Mouse (Mus musculus): ENCODE results near the gene Rabggta.

The Rabggta gene

DNA sequence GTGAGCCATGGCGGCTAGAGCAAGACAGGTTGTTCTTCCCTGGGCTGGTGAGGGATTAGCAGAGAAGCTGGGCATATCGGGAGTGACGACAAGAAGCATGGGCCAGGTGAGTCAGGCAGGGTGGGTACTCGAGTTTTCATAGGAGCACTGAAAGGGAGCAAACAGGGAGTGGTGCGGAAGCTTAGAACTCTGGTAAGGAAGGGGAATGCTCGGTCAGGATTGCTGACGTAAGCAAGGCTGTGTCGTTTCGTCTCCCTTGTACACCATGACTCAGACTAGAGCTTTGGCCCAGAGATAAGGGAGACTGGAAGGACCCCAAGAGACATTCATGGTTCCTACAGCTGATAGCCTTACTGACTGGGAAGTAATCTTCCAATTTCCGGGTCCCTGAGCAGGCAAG is 11.8 kb upstream of the Rabggta start:
- no peak for DNase-seq (ENCODE audit: low read depth, low spot score)

DNA sequence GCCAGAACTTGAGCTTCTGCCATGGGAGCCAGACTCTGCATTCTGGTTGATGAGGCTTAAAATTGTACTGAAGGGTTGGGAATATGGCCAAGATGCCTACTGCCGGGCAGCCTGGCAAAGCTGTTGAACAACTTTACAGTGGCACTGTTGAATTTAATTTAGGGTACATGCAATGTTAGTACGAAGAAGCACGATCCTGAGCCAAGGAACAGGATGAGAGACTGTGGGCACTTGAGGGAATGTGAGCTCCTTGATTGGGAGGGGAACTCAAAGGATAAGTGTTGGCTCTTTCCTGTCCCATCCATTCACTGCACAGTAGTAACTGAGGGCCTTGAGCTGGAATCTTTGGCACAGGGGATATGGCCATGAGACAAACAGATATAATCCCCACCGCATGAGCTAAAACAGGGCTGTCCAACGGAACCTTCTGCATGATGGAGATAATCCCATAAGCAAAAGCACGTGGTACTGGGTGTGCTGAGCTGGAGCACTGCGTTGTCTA is 8.5 kb upstream of the Rabggta start:
- no peak for DNase-seq (ENCODE audit: low read depth, low spot score)

DNA sequence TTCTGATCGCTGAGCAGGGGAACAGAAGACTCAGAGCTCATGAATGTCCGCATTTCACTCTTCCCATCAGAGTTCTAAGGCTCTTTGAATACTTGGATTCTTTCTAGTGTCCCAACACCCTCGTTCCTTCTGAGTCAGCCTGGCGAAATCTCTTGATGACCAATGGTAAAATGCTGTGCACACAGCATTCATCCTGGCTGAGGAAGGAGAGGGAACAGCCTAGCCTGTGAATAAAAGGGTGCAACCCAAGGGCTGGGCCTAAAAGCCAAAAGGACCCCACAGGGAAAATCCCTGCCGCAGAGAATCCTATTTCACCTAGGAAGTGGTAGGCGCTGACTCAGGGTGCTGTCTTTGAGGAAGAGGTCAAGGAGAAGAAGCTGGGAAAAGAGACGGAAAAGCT is 8.1 kb upstream of the Rabggta start:
- DNase-seq (ENCODE audit: low read depth, low spot score), result no peak

DNA sequence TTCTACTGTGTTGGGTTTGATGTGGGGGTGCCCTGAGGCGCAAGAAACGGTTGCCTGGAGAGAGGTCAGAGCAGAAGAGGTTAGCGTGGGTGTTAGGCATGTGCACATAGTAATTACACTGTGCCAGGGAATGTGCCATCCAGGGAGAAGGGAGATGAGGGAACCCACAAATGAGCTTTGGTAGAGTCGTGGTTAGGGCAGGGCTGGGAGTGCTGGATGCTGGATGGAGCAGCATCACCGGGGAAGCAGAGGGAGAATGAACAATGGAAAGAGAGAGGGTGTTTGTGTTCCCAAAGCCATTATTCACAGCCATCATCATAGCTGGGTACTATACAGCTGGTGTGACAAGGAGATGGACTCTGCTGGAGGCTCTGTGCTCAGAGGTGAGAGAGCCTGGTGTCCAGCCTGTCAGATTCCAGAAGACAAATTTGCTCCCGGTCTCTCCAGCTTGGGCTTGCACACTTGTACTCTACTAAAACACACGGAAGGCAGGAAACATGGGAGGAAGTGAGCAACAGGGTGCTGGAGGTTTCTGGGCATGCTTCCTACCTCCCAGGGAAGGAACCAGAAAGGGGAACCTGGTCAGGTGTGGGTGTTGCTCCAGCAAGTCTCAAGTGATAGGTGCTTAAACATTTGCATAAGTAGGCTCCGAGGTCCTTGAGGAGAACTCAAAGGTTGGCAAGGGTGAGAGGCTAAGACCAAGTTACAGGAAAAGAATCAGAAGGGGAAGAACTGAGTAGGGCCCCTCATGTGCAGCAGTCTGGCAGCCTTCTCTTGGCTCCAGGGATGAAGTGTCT is 6.0 kb upstream of the Rabggta start:
- no peak for DNase-seq (ENCODE audit: low read depth, low spot score)

DNA sequence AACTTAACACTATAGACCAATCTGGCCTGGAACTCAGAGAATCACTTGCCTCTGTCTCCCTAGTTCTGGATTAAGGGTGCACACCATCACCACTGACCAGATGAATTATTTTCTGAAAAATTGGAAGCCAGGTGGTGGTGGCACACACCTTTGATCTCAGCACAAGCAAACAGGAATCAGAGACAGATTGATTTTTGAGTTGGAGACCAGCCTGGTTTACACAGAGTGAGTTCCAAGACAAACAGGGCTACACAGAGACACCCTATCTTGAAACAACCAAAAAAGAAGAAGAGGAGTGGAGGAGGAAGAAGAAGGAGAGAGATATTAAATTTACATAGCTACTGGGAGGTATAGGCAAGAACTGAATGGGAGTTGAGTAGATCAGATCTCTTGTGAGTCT is 4.2 kb upstream of the Rabggta start:
- DNase-seq (ENCODE audit: low read depth, low spot score), result no peak

DNA sequence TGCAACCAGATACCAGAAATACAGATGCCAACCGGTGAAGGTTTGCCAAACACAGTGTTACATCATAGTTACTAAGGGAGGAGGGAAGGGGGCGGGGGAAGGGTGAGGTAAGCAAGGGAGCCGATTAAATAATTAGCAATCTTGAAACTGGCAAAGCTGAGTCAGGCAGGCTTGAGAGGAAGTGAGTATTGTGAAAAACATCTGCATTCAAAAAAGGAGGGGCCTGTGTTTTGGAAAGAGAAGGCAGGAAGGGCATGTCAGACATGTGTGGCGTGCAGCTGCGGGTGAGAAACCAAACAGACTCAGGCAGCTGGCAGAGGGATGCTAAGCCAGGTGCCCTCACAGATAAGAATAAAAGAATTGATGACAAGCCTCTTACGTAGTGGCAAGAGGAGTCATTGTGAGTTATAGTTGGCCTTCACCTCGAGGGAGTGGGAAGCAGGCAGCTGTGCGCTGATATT is 2.4 kb upstream of the Rabggta start:
- DNase-seq (ENCODE audit: low read depth, low spot score), result peak; percentile 92

DNA sequence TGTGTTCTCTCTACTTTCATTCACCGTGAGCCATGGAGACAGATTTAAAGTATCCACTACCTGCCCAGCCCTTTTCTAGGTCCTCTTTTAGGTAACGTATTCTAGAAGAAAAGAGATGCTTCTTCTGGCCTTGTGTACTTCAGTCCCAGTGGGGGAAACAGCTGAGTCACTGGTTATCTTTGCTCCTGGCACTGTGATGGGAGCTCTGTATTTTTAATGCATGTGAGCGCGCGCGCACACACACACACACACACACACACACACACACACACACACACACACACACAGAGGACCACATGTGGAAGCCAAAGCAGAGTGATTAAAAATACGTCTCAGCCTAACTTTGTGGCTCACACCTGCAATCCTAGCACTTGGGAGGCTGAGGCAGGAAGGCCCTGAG is 1.4 kb upstream of the Rabggta start:
- DNase-seq (ENCODE audit: low read depth, low spot score), result no peak

DNA sequence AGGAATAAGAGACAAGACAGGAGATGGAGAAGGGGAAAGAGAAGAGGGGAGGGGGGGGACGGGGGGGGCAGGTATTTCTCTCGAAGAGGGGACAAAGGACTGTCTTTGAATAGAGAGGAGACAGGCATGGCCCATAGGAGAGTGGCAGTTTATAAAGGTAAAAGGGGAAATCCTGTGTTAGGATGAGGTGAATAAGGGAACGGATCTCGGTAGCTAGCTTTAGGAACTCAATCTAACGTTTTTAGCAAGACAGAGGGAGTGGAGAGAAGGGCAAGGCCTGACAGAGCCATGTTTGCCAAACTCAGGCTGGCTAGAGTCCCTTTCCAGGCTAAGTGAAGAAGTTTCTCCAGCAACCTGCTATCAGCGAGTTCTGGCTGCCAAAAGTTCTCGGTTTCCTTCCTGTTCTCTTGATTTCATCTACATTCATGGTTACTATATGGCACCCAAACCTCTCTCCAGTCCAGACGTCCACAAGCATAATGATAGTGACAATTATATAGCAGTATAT is 429 bp upstream of the Rabggta start:
- no peak for DNase-seq (ENCODE audit: low read depth, low spot score)

DNA sequence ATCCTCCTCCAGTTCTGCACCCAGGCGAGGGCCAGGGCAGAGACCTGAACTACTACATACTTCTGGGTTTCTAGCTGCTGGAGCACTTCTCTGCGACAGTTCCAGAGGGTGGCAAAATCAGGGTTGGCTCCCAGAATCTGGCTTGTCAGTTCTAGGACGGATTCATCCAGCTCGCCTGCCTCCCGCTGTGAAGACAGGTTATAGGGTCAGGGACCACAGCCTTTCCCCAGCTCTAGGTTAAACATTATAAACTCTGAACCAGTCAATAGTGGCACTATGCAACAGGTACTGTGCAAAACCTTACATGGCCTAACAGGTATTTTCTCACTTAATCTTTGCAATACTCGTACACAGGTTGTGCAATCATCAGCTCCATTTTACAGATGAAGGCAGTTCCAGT is 987 bp downstream of the Rabggta start:
- no peak for DNase-seq (ENCODE audit: low read depth, low spot score)

DNA sequence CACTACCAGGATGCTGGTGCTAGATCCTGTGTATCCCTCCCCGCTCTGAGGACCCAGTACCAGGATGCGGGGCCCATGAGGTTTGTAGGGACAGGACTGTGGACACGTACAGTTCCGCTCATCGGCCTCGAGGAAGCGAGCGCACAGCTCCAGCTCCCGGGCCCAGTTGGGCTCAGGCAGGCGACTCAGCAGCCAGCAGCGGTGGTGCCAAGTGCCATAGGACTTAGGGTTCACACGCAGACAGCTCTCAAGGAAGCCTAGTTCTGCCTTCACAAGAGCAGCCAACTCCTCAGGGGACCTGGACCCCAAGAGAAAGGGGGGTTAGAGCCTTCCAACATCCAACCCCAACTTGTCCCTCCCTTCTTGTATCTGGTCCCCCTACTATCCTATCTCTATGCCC is 1.4 kb downstream of the Rabggta start:
- no peak for DNase-seq (ENCODE audit: low read depth, low spot score)

DNA sequence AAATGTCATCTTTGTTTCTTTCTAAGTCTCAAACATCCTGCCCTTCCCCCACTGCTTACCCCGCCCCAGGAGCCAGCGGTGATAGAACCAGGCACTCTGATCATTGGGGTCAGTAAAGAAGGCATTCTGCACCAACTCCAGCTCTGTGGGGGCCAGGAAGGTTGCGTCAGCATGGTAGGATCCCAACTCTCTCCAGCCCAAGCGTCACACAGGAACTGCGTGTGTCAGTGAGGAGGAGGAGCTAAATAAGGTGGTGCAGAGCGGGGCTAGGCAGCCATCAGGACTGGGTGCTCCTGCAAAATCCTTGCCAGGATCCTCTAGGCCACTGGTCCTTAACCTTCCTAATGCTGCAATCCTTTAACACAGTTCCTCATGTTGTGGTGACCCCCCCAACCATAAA is 2.3 kb downstream of the Rabggta start:
- DNase-seq (ENCODE audit: low read depth, low spot score), result no peak

DNA sequence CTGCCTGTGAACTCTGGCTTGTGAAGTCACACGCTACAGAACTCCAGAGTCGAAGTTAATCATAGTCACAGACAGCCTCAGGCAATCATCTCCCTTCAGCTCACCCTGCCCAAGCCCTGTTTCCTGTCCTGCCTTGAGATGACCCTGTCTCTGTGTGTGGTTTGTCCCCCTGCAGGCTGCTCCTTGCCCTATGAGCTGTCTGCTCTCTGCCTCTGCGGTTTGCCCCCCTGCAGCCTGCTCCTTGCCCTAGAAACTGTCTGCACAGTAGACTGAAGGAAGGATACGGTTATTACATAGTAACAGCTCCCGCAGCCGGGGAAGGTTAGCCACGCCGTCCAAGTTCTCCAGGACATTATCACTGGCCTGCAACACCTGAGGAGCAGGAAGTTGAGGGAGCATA is 5.2 kb downstream of the Rabggta start:
- no peak for DNase-seq (ENCODE audit: low read depth, low spot score)

DNA sequence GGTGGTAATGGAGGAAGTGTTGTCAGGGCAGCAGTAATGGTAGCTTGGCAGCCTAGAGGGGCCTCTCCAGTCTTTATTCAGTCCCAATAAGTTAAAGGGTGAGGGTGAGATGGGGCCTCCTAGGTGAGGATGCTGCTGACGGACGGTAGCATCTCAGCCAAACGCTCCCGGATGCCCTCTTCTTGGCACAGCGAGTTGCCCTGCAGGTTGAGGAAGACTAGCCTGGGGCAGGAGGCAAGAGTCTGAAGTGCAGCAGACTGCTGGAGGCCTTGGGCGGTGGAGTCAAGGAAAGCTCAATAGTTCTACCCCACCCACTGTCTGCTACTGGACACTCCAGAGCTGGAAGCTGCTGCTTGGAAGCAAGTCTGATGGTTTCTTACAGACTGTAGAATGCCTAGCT is 5.8 kb downstream of the Rabggta start:
- DNase-seq (ENCODE audit: low read depth, low spot score), result no peak

DNA sequence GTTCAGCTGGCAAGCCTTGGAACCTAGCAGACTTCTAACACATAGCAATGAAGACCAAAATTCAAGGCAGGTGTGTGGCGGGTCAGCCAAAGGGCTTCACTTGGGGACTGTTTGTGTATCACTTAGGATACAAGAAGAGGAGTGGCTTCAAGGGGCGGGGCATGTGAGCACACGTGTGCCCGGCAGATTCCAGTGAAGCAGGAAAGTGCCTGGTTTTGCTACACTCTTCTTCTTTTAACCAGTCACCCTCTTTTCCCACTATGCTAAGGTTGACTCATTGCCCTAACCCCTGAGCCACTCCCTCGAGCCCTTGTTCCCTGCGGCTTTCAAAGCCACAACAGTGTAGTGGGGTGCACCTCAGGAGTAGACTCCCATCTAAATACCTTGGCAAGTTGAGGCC is 7.2 kb downstream of the Rabggta start:
- DNase-seq (ENCODE audit: low read depth, low spot score), result peak; percentile 13

DNA sequence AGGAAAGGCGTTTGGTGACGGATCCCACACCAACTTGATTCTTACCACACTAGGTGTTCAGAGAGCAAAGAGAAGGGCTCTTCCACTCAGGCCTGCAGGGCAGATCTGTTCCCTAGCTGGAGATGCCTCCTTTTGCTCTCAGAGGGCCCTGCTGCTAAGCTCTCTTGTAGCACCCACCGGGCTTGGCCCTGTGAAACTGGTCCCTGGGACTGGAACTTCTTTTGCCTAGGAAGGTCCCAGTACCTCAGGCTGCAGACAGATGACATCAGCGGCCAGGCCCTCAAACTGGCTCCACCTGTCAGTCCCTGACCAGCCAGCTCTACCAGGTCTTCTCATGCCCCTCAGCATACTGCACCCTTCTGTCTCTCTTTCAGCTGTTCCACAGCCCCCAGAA is 8.3 kb downstream of the Rabggta start, which contains the start of gene Tgm1:
Tgm1 (minus strand) TSS at position 198 of the 394 bp plus-strand sequence.
- DNase-seq (ENCODE audit: low read depth, low spot score), result no peak

DNA sequence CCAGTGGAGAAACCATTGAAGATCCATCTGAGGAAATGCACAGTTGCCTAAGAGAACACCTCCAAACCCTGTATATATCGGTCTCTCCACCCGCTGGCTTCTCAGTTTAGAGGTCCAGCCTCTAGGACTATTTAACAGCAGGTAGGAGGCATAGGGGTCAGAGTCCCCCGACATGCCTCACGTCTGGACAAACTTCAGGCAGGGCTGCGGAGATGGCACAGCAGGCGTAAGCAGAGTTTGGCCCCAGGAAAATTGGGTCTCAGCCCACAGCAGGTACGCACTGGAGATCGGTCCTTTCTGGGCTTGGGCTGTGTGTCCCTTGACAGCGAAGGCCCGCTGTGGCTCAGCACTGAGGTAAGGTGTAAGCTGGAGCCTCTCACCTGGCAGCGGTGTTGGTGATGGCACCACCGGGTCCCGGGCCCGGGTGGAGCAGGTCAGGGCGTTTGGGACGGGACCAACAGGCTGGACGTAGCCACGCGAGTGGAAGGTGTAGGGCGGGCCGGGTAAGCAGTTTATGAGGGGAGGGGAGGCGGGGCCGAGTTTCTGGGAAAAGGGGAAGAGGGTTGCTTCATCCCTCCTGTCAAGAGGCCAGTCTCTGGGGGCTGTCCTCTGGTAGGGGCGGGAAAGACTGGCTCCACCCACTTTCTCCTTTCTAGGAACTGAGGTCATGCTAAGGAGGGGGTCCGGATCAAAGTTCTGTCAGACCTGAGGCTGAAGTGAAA is 8.9 kb downstream of the Rabggta start:
- no peak for DNase-seq (ENCODE audit: low read depth, low spot score)

DNA sequence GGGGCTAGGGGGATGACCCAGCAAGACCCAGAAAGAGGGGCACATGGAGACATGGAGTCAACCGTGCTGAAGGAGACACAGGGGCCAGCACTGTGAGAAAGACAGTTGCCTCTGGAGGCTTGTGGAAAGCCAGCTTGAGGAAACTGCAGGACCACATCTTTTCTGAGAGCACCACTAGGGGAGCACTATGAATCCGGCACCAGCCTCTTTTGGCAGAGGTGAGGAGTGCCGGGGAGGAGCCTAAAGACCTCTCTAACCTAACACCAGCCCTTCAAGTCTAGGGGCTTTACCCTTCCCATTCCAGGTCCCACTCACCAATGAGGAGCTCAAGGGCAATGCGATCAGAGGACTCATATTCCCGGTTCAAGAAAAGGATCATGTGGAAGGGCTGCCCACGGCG is 10.3 kb downstream of the Rabggta start:
- no peak for DNase-seq (ENCODE audit: low read depth, low spot score)

DNA sequence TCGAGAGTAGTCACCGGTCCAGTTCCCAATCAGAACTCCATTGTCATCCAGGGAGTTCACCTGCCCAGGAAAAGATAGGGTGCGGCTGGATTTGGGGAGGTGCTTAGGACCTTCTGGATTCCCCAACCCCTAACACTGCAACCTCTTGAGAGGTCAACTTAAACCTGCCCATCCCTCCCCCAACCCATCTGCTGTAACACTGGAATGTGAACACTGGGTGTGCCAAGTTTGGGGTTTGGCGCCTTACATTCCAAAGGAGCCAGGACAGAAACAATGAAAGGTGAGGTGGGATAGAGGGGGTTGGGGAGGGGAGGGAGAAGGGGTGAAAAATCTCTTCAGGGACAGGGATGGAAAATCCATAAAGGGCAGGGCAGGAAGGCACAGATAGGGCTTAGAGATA is 12.6 kb downstream of the Rabggta start:
- no peak for DNase-seq (ENCODE audit: low read depth, low spot score)

DNA sequence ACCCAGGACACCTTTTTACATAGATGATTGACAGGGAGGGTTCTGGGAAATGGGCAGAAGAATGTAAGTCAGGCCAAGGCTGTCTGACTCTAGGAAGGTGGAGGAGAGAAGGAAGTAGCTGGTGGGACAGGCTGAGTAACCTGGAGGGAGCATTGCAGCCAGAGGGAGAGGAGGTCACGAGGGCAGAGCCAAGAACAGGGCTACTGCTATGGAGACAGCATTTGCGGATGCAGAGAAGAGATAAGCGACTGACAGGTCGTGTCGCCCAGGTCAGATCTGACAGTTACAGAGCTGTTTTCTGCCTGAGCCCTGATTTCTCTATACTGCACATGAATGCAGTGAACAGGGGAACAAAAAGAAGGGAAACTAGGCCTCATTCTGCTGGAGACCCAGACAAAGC is 14.7 kb downstream of the Rabggta start:
- DNase-seq (ENCODE audit: low read depth, low spot score), result no peak

DNA sequence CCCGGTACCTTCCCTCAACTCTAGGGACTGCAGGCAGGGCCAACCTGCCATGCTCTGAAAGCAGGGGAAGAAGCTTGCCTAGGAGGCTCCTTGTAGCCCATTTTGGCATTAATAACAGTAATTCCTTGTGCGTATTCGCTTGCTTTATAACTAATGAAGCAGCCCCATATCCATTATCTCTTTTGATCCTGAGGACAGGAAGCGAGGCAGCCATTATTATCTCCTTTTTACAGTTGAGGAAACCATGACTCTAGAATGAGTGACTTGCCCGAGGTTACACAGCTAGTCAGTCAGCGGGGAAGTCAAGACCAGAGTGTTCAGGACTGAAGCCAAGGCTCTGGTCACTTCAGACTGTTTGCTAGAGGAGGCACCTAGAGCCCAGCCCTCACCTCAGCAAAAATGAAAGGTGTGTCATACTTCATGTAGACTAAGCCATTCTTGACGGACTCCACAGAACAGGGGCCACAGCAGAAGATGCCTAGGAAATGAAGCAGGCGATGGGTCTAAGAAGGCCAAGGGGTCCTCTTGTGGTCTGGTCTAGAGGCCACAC is 15.9 kb downstream of the Rabggta start:
- DNase-seq (ENCODE audit: low read depth, low spot score), result no peak

DNA sequence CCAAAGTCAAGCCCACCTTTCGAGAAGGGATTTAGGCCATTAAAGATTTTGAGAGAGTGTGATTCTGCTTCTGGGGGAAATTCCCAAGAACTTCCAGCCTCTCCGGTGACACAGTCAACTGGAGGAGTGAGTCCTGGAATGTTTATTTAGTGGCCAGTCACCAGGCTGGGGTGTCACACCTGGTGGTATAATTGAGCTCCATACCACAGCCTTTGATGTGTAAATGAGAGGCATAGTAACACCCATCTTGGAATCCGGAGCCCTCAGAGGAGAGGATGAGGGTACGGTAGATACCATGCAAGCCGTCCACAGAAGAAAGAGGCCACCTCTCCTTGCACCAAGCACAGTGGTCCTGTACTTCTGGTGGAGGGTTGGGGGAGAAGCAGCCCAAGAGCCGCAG is 19.3 kb downstream of the Rabggta start:
- DNase-seq (ENCODE audit: low read depth, low spot score), result no peak

DNA sequence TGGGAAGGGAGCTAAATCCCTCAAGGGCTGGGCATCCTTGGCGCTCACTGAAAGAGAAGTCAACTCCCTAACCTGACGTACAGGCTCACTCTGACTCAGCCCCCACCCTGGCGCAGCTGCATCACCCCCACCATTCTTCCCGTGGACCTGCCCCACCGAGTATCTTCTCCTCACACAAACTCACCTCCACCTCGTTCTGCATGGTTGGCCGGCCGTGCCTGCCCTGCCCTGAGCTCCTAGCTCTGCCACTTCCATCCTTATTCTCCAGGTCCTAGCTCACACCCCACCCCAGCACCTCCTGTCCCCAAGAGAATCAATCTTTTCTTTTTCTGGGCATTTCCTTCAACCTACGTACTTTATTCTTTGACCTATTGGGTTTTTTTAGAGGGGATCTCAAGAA is 20.9 kb downstream of the Rabggta start:
- no peak for DNase-seq (ENCODE audit: low read depth, low spot score)
